Mouse (Mus musculus) adrenal gland, adult 8-10 months (tissue): Measurements from ENCODE around the gene Rad54l2. TPM values are rescaled to one million over a fixed set of nuclear protein-coding genes. Genes with fewer than 3 reads are reported as not detected.

Experiments
- DNase-seq: peaks from one replicate; pipeline ENCODE4 v3.0.0; 2022
- total RNA-seq, 4 experiments: library from RNA; stranded (reverse); gene quantifications; 2 replicates each; pipeline ENCODE4 v1.2.4; 2022

The Rad54l2 gene
- total RNA-seq, 4 experiments from 2014 or later = 19.8 to 25.7 (median 22.2) TPM

GRCm38 (mm10) chr9:106675965-106676364, 113.0 kb downstream of the Rad54l2 start:
- no peak for DNase-seq

- DNase-seq = peak; percentile 64
Observed at GRCm38 (mm10) chr9:106675480-106675879, 113.5 kb downstream of the Rad54l2 start.

- DNase-seq = no peak
Observed at GRCm38 (mm10) chr9:106673860-106674259, 115.1 kb downstream of the Rad54l2 start.

GRCm38 (mm10) chr9:106664856-106665255, 124.1 kb downstream of the Rad54l2 start:
- no peak for DNase-seq

GRCm38 (mm10) chr9:106664433-106664832, 124.6 kb downstream of the Rad54l2 start:
- DNase-seq = no peak

GRCm38 (mm10) chr9:106663200-106663599, 125.8 kb downstream of the Rad54l2 start:
- no peak for DNase-seq

DNA sequence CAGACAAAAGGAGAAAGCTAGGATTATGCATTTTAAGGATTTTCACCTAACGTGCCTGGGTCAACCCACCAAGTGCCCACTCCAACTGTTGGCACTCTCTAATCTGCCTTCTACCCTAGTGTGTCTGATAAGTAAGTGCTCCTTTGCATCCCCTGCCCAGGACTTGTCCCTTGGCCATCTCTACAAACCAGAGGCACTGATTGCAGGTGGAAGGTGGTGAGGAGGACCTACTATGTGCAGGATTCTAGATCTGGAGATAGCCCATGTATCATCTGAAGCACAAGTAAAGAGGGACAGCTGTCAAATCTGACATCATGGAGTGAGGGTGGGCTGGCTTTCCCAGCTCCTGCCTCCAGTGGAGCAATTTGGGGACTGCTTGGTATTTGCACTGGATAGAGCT, 129.1 kb downstream of the Rad54l2 start:
- no peak for DNase-seq

GRCm38 (mm10) chr9:106659441-106659840, 129.6 kb downstream of the Rad54l2 start:
- no peak for DNase-seq

- DNase-seq = no peak
Observed at GRCm38 (mm10) chr9:106657592-106657991, 131.4 kb downstream of the Rad54l2 start.

- no peak for DNase-seq
Observed at GRCm38 (mm10) chr9:106656820-106657219, 132.2 kb downstream of the Rad54l2 start.

GRCm38 (mm10) chr9:106655884-106656720, 132.9 kb downstream of the Rad54l2 start, which contains the start of gene Grm2:
TSS of gene Grm2 (minus strand) at chr9:106656082.
- DNase-seq = peak; percentile 18

DNA sequence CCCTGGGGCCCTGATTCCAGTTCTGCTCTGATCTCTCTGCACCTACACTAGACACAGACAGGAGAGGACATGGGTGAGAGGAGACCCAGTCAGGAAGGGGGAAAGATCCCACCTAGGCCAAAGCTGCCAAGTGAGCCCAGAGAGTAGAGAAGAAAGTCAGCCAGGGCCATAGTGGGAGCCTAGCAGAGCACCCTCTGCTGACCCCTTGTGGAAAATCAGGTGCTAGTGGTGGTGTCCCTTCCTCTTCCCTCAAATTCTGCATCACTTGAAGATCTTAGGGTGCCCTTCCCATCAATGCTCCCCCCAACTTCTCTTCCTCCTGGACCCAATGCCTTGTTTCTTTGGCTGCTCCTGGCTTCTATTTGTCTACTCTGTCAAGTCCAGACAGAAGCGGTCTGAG, 136.3 kb downstream of the Rad54l2 start:
- no peak for DNase-seq

DNA sequence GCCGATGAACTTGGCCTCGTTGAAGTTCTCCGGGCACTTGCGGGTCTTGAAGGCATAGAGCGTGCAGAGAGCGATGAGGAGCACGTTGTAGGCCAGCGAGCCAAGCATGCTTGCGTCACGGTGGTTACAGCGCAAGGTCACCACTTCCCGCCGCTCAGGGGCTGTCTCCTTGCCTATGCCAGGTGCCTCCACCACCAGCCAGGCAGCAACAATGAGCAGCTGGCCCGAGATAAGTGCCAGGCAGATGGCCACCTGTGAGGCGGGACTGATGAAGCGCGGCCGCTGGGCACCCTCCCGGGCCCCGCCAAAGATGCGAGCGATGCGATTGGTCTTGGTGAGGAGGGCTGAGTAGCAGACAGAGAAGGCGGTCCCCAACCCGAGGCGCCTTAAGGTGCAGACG, 141.8 kb downstream of the Rad54l2 start:
- no peak for DNase-seq

DNA sequence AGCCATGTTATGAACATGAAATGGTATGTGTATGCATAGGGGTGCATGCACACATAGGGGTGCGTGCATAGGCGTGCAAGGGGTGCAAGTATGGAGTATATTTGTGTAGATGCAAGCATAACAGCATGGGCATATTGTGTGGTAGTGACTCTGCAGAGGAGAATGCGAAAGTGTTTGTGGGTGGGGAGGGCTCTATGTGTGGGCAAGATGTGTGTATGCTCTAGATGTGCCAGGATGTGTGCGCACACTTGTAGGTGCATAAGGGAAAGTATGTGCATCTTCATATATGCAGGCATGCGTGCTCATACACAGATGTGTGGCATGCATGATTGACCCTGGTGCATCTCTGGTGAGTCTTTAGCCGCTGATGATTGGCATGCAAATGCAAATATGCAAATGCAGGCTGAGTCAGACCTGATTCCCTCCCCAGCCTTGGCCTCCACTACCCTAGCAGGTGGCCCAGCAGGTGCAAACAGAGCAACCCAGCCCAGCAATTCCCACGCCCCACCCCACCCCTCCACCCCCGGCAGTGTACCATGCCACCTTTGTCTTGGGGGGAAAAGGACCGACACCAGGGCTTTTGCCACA, 143.2 kb downstream of the Rad54l2 start:
- DNase-seq = no peak

- DNase-seq = no peak
Observed at GRCm38 (mm10) chr9:106643787-106644186, 145.2 kb downstream of the Rad54l2 start.

GRCm38 (mm10) chr9:106643128-106643527, 145.9 kb downstream of the Rad54l2 start:
- peak; percentile 69 for DNase-seq

- no peak for DNase-seq
Observed at GRCm38 (mm10) chr9:106641346-106641745, 147.6 kb downstream of the Rad54l2 start.

DNA sequence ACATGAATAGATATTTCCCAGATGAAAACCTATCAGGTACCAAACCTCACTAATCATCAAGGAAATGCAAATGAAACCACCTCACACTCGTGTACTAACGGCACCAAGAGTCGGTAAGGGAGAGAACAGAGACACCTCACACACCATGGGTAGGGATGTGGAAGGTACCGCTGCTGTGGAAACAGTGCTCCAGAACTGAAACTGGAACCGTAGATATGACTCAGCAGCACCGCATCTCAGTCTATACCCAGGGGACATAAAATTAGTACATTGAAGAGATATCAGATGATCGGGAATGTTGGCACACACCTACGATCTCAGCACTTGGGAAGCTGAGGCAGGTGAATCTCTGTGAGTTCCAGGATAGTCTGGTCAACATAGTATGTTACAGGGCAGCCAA, 150.8 kb downstream of the Rad54l2 start:
- no peak for DNase-seq

Other genes with a start within 250 kb of the Rad54l2 start
- not detected for gene Iqcf3, start 227.6 kb downstream of the Rad54l2 start, total RNA-seq
- not detected for gene Iqcf4, start 218.2 kb downstream of the Rad54l2 start, total RNA-seq
- not detected for gene Iqcf6, start 162.6 kb downstream of the Rad54l2 start, total RNA-seq
- gene Grm2, start 133.1 kb downstream of the Rad54l2 start, total RNA-seq = not detected
- gene Tex264, start 103.3 kb downstream of the Rad54l2 start, total RNA-seq = 100 to 1,000 TPM; 123 to 161 (median 141) TPM
- 10 to 100 TPM; 32.4 to 50.2 (median 37.7) TPM for gene Dcaf1, start 32.7 kb upstream of the Rad54l2 start, total RNA-seq
- gene Rbm15b, start 98.2 kb upstream of the Rad54l2 start, total RNA-seq = 10 to 100 TPM; 20.7 to 28.9 (median 26.6) TPM
- gene Manf, start 102.8 kb upstream of the Rad54l2 start, total RNA-seq = 100 to 1,000 TPM; 306 to 450 (median 316) TPM